Mouse (Mus musculus) ES-CJ7 (cell line): ENCODE results near the gene Il6.
"Not testable (repeated sequence)": the region's sequence is repeated elsewhere in the genome, so short reads cannot be mapped to it uniquely, and the experiment has no call there.

Experiments
- DNase-seq: peaks from one replicate; pipeline ENCODE4 v3.0.0; 2011; ENCODE audit warnings: low read depth, low spot score

Gene Il6

DNA sequence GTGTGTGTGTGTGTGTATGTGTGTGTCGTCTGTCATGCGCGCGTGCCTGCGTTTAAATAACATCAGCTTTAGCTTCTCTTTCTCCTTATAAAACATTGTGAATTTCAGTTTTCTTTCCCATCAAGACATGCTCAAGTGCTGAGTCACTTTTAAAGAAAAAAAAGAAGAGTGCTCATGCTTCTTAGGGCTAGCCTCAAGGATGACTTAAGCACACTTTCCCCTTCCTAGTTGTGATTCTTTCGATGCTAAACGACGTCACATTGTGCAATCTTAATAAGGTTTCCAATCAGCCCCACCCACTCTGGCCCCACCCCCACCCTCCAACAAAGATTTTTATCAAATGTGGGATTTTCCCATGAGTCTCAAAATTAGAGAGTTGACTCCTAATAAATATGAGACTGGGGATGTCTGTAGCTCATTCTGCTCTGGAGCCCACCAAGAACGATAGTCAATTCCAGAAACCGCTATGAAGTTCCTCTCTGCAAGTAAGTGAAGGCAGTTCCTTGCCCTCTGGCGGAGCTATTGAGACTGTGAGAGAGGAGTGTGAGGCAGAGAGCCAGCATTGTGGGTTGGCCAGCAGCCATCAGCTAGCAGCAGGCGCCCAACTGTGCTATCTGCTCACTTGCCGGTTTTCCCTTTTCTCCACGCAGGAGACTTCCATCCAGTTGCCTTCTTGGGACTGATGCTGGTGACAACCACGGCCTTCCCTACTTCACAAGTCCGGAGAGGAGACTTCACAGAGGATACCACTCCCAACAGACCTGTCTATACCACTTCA lies at the start of gene Il6:
Gene Il6 (plus strand): TSS at position 389 of the 778 bp plus-strand sequence.
- peak; percentile 59 for DNase-seq

DNA sequence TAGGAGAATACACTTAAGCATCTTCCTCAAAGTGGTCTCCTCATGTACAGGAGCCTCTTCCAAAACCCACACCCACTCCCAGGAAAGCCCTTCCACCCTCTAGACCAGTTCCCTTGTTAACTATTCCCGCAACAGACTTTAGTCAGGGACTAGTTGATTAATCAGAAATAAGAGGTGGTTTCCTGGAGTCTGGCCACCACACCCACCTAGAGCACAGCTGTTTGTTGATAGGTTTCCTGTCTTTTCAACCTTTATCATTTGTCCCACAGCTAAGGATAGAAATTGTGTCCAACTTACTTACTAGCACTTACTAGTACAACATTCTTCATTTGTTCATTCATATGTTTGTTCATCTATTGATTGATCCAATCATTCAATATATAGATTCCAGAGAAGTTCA lies 49.4 kb upstream of the Il6 start:
- no peak for DNase-seq

DNA sequence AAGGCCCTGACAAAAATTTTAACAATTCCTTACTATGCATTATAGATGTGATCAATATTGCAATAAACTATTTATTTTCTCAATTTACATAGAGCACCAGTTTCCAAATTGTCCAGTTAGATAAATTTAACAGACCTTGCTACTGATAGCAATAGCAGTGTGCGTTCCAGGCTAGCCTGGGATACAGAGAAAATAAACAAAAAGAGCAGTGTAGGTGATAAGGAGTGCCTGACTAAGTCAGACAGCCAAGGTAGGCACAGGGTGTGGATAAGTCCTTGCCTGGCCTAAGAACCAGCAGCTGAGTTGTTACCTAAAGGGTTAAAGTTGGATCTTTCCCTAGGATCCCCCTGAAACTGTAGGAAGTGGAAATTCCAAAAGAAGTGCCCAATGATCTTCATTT lies 42.7 kb upstream of the Il6 start:
- no peak for DNase-seq

DNA sequence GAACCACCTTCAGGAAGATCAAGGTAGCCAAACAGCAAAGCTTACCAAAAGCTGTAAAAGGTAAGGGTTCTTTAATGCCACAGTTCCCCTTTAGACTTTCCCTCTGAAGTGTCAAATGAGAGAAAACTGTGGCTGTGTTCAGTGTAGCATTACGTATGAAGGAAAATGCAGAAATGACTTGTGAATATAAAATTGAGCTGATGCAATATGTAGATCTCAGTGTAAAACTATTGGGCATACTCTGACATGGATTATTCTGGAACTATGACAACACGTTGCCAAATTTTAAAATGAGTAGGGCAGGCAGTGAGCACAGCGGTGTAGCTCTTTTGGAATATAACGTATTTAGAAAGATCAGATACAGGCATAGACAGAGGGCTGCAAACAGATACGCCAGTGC lies 40.1 kb upstream of the Il6 start:
- no peak for DNase-seq

- no peak for DNase-seq
These were observed 39.4 kb upstream of the Il6 start for GRCm38 (mm10) chr5:29973533-29973932.

DNA sequence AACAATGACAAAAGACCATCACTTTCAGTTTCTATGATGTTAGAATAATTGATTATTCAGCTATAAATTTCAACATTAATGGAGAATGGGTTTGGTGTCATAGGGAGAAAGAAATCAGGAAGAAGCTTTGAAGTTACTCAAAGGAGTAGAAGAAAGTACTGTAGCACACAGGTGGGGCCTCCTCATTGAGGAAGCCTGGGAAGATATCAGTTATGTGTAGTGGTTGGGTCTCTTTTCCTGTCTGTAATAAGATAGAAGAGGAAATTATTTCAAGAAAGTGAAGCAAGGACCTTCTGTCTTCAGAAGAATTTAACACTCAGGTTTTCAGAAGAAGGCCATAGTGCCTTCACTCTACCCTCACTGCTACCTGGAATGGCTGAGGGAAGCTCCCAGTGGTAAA lies 38.8 kb upstream of the Il6 start:
- no peak for DNase-seq

- no peak for DNase-seq
These were observed 19.3 kb upstream of the Il6 start for GRCm38 (mm10) chr5:29993583-29993982.

DNA sequence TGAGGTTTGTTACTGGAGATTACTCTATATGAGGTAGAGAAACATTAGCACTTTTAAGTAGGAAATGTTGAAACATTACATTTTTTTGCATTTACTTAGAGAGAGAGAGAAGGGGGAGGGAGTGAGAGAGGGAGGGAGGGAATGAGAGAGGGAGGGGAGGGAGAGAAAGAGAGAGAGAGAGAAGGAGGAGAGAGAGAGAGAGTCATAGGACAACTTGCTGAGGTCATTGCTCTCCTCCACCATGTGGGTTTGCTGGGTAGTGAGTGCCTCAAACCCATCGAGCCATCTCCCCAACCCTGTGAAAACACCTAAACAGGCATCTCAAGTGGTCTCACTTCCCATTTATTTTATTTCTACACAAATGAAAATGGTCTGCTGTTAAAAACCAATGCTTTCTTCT lies 18.6 kb upstream of the Il6 start:
- DNase-seq = no peak

GRCm38 (mm10) chr5:29997351-29997750 lies 15.6 kb upstream of the Il6 start:
- DNase-seq = no peak

DNA sequence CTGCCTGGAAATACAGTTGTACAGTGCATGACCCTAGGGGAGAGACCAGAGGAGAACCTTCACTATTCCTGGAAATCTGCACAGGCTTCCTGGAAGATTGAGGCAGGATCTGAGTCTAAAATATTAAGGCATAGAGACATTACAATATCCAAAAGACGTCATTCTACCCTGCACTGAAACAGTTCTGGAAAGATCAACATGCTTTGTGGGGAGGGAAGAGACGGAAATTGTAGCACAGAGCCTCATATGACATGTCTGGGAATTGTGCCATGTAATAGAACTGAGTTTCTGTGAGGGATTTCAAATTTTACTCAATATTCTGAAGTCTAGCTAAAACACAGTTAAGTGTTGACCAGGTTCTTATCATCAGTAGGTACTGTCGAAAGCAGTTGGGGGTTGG lies 12.0 kb upstream of the Il6 start:
- no peak for DNase-seq

- DNase-seq = peak; percentile 42
These were observed 1.7 kb downstream of the Il6 start for GRCm38 (mm10) chr5:30014580-30014979.

DNA sequence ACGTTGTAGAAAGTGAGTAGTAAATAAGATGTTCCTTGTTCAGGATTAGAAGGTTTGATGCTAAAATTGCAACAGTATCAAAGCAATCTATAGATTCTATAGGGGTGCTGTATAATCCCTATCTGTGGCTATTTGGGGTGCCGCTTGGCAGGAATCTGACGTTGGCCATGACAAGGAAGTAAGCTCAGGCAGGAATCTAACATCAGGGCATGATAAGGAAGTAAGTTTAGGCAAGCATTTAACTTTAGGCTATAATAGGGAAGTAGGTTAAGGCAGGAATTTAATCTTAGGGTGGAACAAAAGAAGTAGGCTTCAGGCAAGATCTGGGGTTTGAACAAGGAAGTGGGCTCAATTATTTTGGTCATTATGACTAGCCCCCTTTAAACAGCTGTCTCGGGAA lies 22.9 kb downstream of the Il6 start:
- not testable (repeated sequence) for DNase-seq

GRCm38 (mm10) chr5:30037111-30037510 lies 24.2 kb downstream of the Il6 start:
- not testable (repeated sequence) for DNase-seq

- not testable (repeated sequence) for DNase-seq
These were observed 26.4 kb downstream of the Il6 start for GRCm38 (mm10) chr5:30039324-30039723.

DNA sequence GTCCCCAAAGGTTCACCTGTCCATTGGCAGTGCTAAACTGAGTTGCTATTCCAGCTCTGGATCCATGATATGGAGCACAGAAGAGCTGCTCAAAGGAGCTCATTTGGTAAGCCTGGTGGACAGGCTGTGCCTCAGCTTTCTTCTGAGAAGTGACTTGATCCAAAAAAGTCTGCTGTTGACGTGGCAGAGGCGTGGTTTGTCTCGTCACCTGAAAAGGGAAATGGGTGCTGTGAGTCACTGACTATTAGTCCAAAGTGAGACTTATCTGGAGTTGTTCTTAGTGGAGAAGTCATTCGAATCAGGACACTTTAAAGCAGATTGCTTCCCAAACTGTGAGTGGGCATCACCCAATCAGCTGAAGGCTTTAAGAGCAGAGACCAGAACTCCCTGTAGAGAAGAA lies 26.9 kb downstream of the Il6 start:
- DNase-seq = not testable (repeated sequence)

DNA sequence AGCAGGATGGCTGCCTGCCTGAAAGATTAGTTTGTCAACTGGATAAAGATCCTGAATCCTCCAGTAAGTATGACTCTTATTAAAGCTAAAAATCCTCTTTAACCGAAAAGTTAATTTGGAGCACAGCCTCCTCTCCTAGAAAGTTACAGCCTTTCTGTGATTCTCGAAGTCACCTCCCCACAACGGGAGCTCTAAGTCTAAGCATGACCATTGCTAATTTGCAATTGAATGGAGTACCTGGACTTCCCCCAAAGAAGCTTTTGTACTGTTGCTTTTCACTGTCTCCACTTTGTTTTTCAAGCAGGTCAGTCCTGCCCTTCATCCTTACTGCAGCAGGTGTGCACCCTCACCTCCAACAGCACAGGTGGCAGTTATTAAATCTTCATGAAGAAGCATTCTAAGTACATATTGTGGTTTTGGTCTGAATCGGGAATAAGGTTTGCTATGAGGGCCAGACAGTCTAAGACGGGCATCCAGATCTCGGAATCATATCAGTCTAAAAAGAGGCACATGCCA lies 45.4 kb downstream of the Il6 start:
- DNase-seq = peak; percentile 77

- DNase-seq = peak; percentile 87
These were observed 46.7 kb downstream of the Il6 start for GRCm38 (mm10) chr5:30059607-30060006.

GRCm38 (mm10) chr5:30067726-30068125 lies 54.8 kb downstream of the Il6 start:
- DNase-seq = no peak
